Mouse (Mus musculus) embryonic fibroblast, embryonic 13.5 days (primary cell): ENCODE results near the gene Kmt2d.

ENCODE experiments used
- CTCF ChIP-seq: IDR thresholded peaks from 2 replicates; pipeline ENCODE4 v1.5.1; 2011; ENCODE audit warnings: mild to moderate bottlenecking, control low read depth, low read length, moderate library complexity, borderline replicate concordance; ENCODE audit not compliant: insufficient read depth
- POLR2A ChIP-seq: IDR thresholded peaks from 2 replicates; pipeline ENCODE4 v1.6.1; 2011; ENCODE audit warnings: low read depth, mild to moderate bottlenecking, control low read depth, low read length, moderate library complexity

DNA sequence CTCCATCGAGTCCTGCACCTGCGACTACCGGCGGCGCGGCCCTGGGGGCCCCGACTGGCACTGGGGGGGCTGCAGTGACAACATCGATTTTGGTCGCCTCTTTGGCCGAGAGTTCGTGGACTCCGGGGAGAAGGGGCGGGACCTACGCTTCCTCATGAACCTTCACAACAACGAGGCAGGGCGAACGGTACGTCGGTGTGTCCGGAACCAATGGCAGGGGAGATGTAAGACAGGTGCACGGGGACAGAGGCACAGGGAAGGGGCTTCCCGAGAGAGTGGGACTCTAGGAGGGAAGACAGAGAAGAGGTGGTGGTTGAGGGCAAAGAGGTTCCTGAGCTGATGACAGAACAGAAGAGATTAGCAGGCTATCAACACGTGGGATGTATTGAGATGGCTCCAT lies 79.2 kb downstream of the Kmt2d start:
- no peak for TF ChIP-seq CTCF
- TF ChIP-seq POLR2A = no peak
